Mouse (Mus musculus): ENCODE measurements at regions not wholly inside any gene's neighbourhood (a gene's known extent, or its start where the extent isn't known, plus 50 kb on each side); places are given as distances from the start of the nearest gene placed in this dataset.

- DNase-seq (ENCODE audit: low spot score in 2 of 2): no peak
These were observed 62.9 kb downstream of the Arrdc3 start for GRCm38 (mm10) chr13:80946034-80946433.

GRCm38 (mm10) chr13:80947705-80948104, 64.5 kb downstream of the Arrdc3 start:
- no peak for DNase-seq (ENCODE audit: low spot score in 2 of 2)

- DNase-seq (ENCODE audit: low spot score in 2 of 2): peak in 1 of 2 experiments; percentile 36
These were observed 66.0 kb downstream of the Arrdc3 start for GRCm38 (mm10) chr13:80949133-80949697.

GRCm38 (mm10) chr13:80950239-80950638, 67.1 kb downstream of the Arrdc3 start:
- DNase-seq (ENCODE audit: low spot score in 2 of 2): no peak

GRCm38 (mm10) chr13:80950803-80951202, 67.6 kb downstream of the Arrdc3 start:
- no peak for DNase-seq (ENCODE audit: low spot score in 2 of 2)

- DNase-seq (ENCODE audit: low spot score in 2 of 2): no peak
These were observed 68.1 kb downstream of the Arrdc3 start for GRCm38 (mm10) chr13:80951327-80951726.

GRCm38 (mm10) chr13:80952851-80953250, 69.7 kb downstream of the Arrdc3 start:
- no peak for DNase-seq (ENCODE audit: low spot score in 2 of 2)

GRCm38 (mm10) chr13:80954059-80954645, 71.0 kb downstream of the Arrdc3 start:
- no peak for DNase-seq (ENCODE audit: low spot score in 2 of 2)

- no peak for DNase-seq (ENCODE audit: low spot score in 2 of 2)
These were observed 73.8 kb downstream of the Arrdc3 start for GRCm38 (mm10) chr13:80956966-80957365.

GRCm38 (mm10) chr13:80957419-80958139, 74.4 kb downstream of the Arrdc3 start:
- DNase-seq (ENCODE audit: low spot score in 2 of 2): no peak

GRCm38 (mm10) chr13:80959763-80960162, 76.6 kb downstream of the Arrdc3 start:
- no peak for DNase-seq (ENCODE audit: low spot score in 2 of 2)

GRCm38 (mm10) chr13:80961985-80962617, 78.9 kb downstream of the Arrdc3 start:
- DNase-seq (ENCODE audit: low spot score in 2 of 2): no peak

- peak; percentile 56 to 80 for DNase-seq (ENCODE audit: low spot score in 2 of 2)
These were observed 79.8 kb downstream of the Arrdc3 start for GRCm38 (mm10) chr13:80962789-80963590.

- DNase-seq (ENCODE audit: low spot score in 2 of 2): no peak
These were observed 80.4 kb downstream of the Arrdc3 start for GRCm38 (mm10) chr13:80963591-80963940.

- DNase-seq (ENCODE audit: low spot score in 2 of 2): no peak
These were observed 88.5 kb downstream of the Arrdc3 start for GRCm38 (mm10) chr13:80971664-80972063.

- no peak for DNase-seq (ENCODE audit: low spot score in 2 of 2)
These were observed 91.2 kb downstream of the Arrdc3 start for GRCm38 (mm10) chr13:80974424-80974823.

- no peak for DNase-seq (ENCODE audit: low spot score in 2 of 2)
These were observed 94.1 kb downstream of the Arrdc3 start for GRCm38 (mm10) chr13:80977266-80977665.

GRCm38 (mm10) chr13:80981201-80981600, 98.0 kb downstream of the Arrdc3 start:
- no peak for DNase-seq (ENCODE audit: low spot score in 2 of 2)

- DNase-seq (ENCODE audit: low spot score in 2 of 2): no peak
These were observed 103.5 kb downstream of the Arrdc3 start for GRCm38 (mm10) chr13:80986657-80987056.

- no peak for DNase-seq (ENCODE audit: low spot score in 2 of 2)
These were observed 106.6 kb downstream of the Arrdc3 start for GRCm38 (mm10) chr13:80989756-80990155.

GRCm38 (mm10) chr13:80992342-80992741, 109.2 kb downstream of the Arrdc3 start:
- no peak for DNase-seq (ENCODE audit: low spot score in 2 of 2)

Data from urinary bladder, adult 18-20 months (tissue).